Mouse (Mus musculus) stomach, embryonic 14.5 days (tissue): ENCODE results near the gene Scml4. TPM values are rescaled to one million over a fixed set of nuclear protein-coding genes. Genes with fewer than 3 reads are reported as not detected.

ENCODE experiments used
- ATAC-seq: fragments of 200-750 bp; cut with Nextera tagmentation; 2 replicates; pipeline ENCODE4 v1.8.0; 2017; ENCODE audit warnings: low read depth, moderate TSS enrichment; ENCODE audit not compliant: insufficient number of reproducible peaks, insufficient read depth, low FRiP score
- H3K27ac ChIP-seq: fragments of 300-500 bp; sonication (generic); 2 replicates; pipeline ENCODE4 v1.5.1; 2014; ENCODE audit warnings: mild to moderate bottlenecking, low read length, moderate library complexity, mixed read lengths
- H3K27me3 ChIP-seq: fragments of 300-500 bp; sonication (generic); 2 replicates; pipeline ENCODE4 v1.6.1; 2014; ENCODE audit warnings: low read length, control low read depth, mixed read lengths; ENCODE audit not compliant: control insufficient read depth, insufficient read depth
- H3K36me3 ChIP-seq: fragments of 300-500 bp; sonication (generic); 2 replicates; pipeline ENCODE4 v1.6.1; 2014; ENCODE audit warnings: mild to moderate bottlenecking, control low read depth, low read length, moderate library complexity, mixed read lengths; ENCODE audit not compliant: control insufficient read depth, insufficient read depth
- H3K4me1 ChIP-seq: fragments of 300-500 bp; sonication (generic); 2 replicates; pipeline ENCODE4 v1.6.1; 2014; ENCODE audit warnings: low read length, control low read depth, mixed read lengths; ENCODE audit not compliant: control insufficient read depth, insufficient read depth
- H3K4me2 ChIP-seq: fragments of 300-500 bp; sonication (generic); replicated peaks from 2 replicates; pipeline ENCODE4 v1.6.1; 2014; ENCODE audit warnings: low read depth, low read length, control low read depth
- H3K4me3 ChIP-seq: fragments of 300-500 bp; sonication (generic); 2 replicates; pipeline ENCODE4 v1.5.1; 2014; ENCODE audit warnings: low read depth, low read length, control low read depth
- H3K9ac ChIP-seq: fragments of 300-500 bp; sonication (generic); replicated peaks from 2 replicates; pipeline ENCODE4 v1.6.1; 2014; ENCODE audit warnings: low read depth, mild to moderate bottlenecking, control low read depth, low read length, moderate library complexity, mixed read lengths
- H3K9me3 ChIP-seq: fragments of 300-500 bp; sonication (generic); 2 replicates; pipeline ENCODE4 v1.6.1; 2016; ENCODE audit warnings: low read depth, low read length, control low read depth; ENCODE audit not compliant: control insufficient read depth
- WGBS: fragments of 180-500 bp; shearing (Covaris S2); extraction: QIAGEN DNeasy Blood & Tissue Kit; methylation state at CpG from one replicate; pipeline ENCODE4 v1.1.7; 2014; 5-methylcytosine and 5-hydroxymethylcytosine counted together
- polyA plus RNA-seq: library from polyadenylated mRNA; unstranded; fragments of >200 nt; fragmentation: Nextera tagmentation; extraction: Ambion mirVana; gene quantifications from 2 replicates; pipeline ENCODE4 v1.2.1, GENCODE M21; 2014

Scml4 gene
- polyA plus RNA-seq, 1 experiment from 2014 or later = 4.7 TPM

GRCm38 (mm10) chr10:42980999-42981757 lies 121.0 kb downstream of the Scml4 start:
- no peak overlapping the region for H3K4me3 ChIP-seq
- WGBS = 54% methylated on average over 7 of the region's 7 CpGs
- no peaks in the 10 kb centered on the region for H3K36me3 ChIP-seq
- H3K4me1 ChIP-seq = no peaks in the 10 kb centered on the region
- H3K4me2 ChIP-seq = no peak overlapping the region
- no peak overlapping the region for H3K9ac ChIP-seq
- H3K27me3 ChIP-seq = no peaks in the 10 kb centered on the region
- H3K9me3 ChIP-seq = no peaks in the 10 kb centered on the region
- no peak overlapping the region for H3K27ac ChIP-seq
- ATAC-seq = no peak

- no peaks in the 10 kb centered on the region for H3K27me3 ChIP-seq
- ATAC-seq = no peak
- H3K36me3 ChIP-seq = no peaks in the 10 kb centered on the region
- H3K27ac ChIP-seq = no peak overlapping the region
- no peaks in the 10 kb centered on the region for H3K9me3 ChIP-seq
- no peak overlapping the region for H3K4me2 ChIP-seq
- H3K4me3 ChIP-seq = no peak overlapping the region
- H3K9ac ChIP-seq = no peak overlapping the region
- no peaks in the 10 kb centered on the region for H3K4me1 ChIP-seq
- WGBS = 65% methylated on average over 4 of the region's 4 CpGs
These were observed 124.7 kb downstream of the Scml4 start for GRCm38 (mm10) chr10:42984886-42985285.

GRCm38 (mm10) chr10:42987594-42988052 lies 127.5 kb downstream of the Scml4 start:
- H3K27me3 ChIP-seq = no peaks in the 10 kb centered on the region
- 19% methylated on average over 6 of the region's 6 CpGs for WGBS
- H3K4me3 ChIP-seq = no peak overlapping the region
- H3K27ac ChIP-seq = no peak overlapping the region
- no peaks in the 10 kb centered on the region for H3K36me3 ChIP-seq
- H3K9me3 ChIP-seq = no peaks in the 10 kb centered on the region
- H3K4me1 ChIP-seq = no peaks in the 10 kb centered on the region
- no peak overlapping the region for H3K9ac ChIP-seq
- no peak overlapping the region for H3K4me2 ChIP-seq
- peak; percentile 47 for ATAC-seq

- WGBS = 55% methylated on average over 15 of the region's 15 CpGs
- Histone ChIP-seq H3K9ac (no peak overlapping the region), H3K4me3 (no peak overlapping the region), H3K4me1 (no peaks in the 10 kb centered on the region), H3K4me2 (no peak overlapping the region), H3K27ac (no peak overlapping the region), H3K27me3 (0 out of 2 replicates have a peak, but pooled peaks cover 2% of the 10 kb centered on the region), H3K9me3 (no peaks in the 10 kb centered on the region), H3K36me3 (no peaks in the 10 kb centered on the region)
- ATAC-seq = no peak
These were observed 128.5 kb downstream of the Scml4 start for GRCm38 (mm10) chr10:42988627-42989026.

- no peak overlapping the region for H3K9ac ChIP-seq
- no peaks in the 10 kb centered on the region for H3K4me1 ChIP-seq
- 0 out of 2 replicates have a peak, but pooled peaks cover 2% of the 10 kb centered on the region for H3K27me3 ChIP-seq
- ATAC-seq = no peak
- no peak overlapping the region for H3K4me3 ChIP-seq
- no peak overlapping the region for H3K4me2 ChIP-seq
- no peaks in the 10 kb centered on the region for H3K36me3 ChIP-seq
- WGBS = 23% methylated on average over 6 of the region's 6 CpGs
- H3K27ac ChIP-seq = no peak overlapping the region
- no peaks in the 10 kb centered on the region for H3K9me3 ChIP-seq
These were observed 129.7 kb downstream of the Scml4 start for GRCm38 (mm10) chr10:42989910-42990309.

- WGBS = 69% methylated on average over 9 of the region's 9 CpGs
- Histone ChIP-seq H3K4me1 (peaks cover 5% of the 10 kb centered on the region), H3K9me3 (no peaks in the 10 kb centered on the region), H3K4me3 (no peak overlapping the region), H3K36me3 (no peaks in the 10 kb centered on the region), H3K27me3 (0 out of 2 replicates have a peak, but pooled peaks cover 2% of the 10 kb centered on the region), H3K4me2 (no peak overlapping the region), H3K9ac (no peak overlapping the region), H3K27ac (no peak overlapping the region)
- ATAC-seq = no peak
These were observed 130.8 kb downstream of the Scml4 start for GRCm38 (mm10) chr10:42991018-42991417.

GRCm38 (mm10) chr10:42994331-42994782 lies 134.2 kb downstream of the Scml4 start:
- Histone ChIP-seq H3K4me1 (peaks cover 5% of the 10 kb centered on the region), H3K4me3 (no peak overlapping the region), H3K9ac (no peak overlapping the region), H3K9me3 (no peaks in the 10 kb centered on the region), H3K27me3 (0 out of 2 replicates have a peak, but pooled peaks cover 2% of the 10 kb centered on the region), H3K4me2 (peak overlapping the region; percentile 1; the same call in 1 of the 2 replicates), H3K36me3 (no peaks in the 10 kb centered on the region), H3K27ac (no peak overlapping the region)
- 14% methylated on average over 13 of the region's 13 CpGs for whole genome bisulfite sequencing
- no peak for ATAC-seq

- H3K36me3 ChIP-seq = no peaks in the 10 kb centered on the region
- 0 out of 2 replicates have a peak, but pooled peaks cover 2% of the 10 kb centered on the region for H3K27me3 ChIP-seq
- no peak overlapping the region for H3K4me3 ChIP-seq
- no peak for ATAC-seq
- no peak overlapping the region for H3K9ac ChIP-seq
- peaks cover 5% of the 10 kb centered on the region for H3K4me1 ChIP-seq
- H3K9me3 ChIP-seq = no peaks in the 10 kb centered on the region
- H3K4me2 ChIP-seq = no peak overlapping the region
- H3K27ac ChIP-seq = no peak overlapping the region
- WGBS = 12% methylated on average over 13 of the region's 13 CpGs
These were observed 135.3 kb downstream of the Scml4 start for GRCm38 (mm10) chr10:42995484-42995895.
